Mouse (Mus musculus) heart, postnatal 14 days (tissue): Measurements from ENCODE around the gene Ereg. TPM values are rescaled to one million over a fixed set of nuclear protein-coding genes. Genes with fewer than 3 reads are reported as not detected.

Source experiments
- DNase-seq, 2 experiments: peaks; one replicate each; pipeline ENCODE4 v3.0.0; 2021 to 2022
- intact Hi-C: fragments of 180-260 bp; cut with DNase I; formaldehyde crosslinking; loops from one replicate; pipeline ENCODE4 v1.15.1; 2025
- total RNA-seq, 2 experiments: library from RNA; stranded (reverse); gene quantifications; 2 replicates each; pipeline ENCODE4 v1.2.3; 2021

The Ereg gene
- total RNA-seq, 2 experiments from 2014 or later: 0.07 TPM

DNA sequence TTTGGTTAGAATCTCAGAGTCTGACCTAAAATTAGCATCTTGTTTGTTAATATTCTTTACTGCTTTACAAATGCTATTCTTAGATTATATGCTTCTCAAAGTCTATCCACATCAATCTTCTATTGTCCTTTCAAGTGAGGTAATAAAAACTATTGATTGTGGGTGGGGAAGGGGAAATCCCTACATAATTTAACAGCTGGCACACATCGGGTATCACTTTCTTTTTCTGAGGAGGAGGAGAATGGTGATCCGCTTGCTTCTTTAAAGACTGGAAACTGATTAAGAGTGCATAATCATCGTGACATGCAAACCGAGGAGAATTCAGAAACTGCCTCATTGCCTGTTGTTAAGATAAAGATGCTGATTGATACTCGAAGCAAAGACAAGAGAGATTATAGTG is 31.8 kb downstream of the Ereg start:
- intact Hi-C loops: no loop called here
- no peak for DNase-seq

GRCm38 (mm10) chr5:91110023-91110670 is 35.7 kb downstream of the Ereg start:
- intact Hi-C loops: no loop called here
- DNase-seq: no peak

DNA sequence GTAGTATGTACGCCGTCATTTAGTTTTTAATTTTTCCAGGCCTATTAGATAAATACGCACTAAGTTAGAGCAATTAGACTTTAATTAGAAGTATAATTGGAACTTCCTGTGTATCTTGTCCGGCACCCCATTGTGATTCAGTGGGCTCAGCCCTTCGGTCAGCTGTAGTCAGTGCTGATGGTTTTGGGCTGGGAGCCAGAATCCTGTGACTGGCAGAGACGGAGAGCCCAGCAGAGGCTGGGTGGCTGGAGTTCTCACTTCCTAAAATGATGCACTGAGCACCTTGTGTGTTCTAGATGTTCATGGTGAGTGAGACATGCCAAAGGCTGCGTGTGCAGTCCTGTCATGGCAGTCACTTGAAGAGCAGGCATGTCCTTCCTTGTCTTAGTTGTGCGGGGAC is 36.6 kb downstream of the Ereg start:
- intact Hi-C loops: no loop called here
- DNase-seq: no peak

DNA sequence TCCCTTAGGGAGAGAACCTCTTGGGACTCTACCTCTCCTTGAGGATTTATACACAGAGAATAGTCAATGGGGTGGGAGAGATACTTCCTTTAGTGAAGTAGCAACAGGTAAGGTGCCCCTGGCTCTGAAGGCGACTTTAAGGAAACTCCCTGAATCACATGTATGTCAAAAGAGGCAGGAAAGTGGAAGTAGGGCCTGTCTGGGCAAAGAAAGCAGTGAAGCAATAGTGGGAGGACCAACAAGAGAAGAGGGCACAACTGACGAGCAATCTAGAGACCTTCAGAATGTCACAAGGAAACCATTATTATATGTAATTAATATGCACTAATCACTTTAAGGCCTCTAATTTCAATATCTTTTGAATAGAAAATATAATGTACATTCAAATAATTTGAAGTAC is 39.5 kb downstream of the Ereg start:
- DNase-seq: no peak
- intact Hi-C loops: no loop called here

GRCm38 (mm10) chr5:91114574-91114973 is 40.2 kb downstream of the Ereg start:
- intact Hi-C loops: no loop called here
- DNase-seq: no peak

GRCm38 (mm10) chr5:91118618-91119017 is 44.2 kb downstream of the Ereg start:
- no peak for DNase-seq
- intact Hi-C loops: no loop called here

- intact Hi-C loops: no loop called here
- DNase-seq: no peak
Observed at GRCm38 (mm10) chr5:91123404-91123803, 49.0 kb downstream of the Ereg start.

DNA sequence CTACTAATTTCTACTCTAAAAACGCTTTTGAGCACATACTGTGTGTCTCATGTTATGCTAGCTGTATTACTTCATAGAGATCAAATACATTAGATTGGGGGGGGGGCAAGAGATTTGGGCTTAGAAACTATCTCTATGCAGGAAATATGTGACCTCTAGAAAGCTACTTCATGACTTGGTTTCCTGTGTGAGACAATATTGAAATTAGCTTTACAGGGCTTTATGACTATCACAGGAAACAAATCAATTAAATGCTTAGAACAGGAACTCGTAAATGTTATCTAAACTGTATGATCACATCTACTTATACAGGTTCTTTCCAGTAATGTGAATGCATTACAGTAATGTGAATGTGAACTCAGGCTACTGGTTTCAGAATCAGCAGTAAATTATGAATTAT is 49.7 kb downstream of the Ereg start:
- DNase-seq: no peak
- intact Hi-C loops: no loop called here

DNA sequence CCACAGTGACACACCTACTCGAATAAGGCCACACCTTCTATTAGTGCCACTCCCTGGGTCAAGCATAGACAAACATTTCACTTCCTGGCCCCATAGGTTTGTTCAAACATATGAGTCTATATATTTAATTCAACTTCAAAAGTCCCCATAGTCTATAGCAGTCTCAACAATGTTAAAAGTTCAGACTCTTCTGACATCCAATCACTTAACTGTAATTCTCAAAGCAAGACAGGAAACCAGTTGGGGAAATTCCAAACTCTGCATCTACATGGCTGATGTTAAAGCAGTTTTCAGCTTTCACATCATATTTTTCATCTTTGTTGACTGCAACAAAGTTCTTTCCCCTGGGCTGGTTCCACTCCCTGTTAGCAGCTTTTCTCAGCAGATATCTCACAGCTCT is 52.2 kb downstream of the Ereg start:
- intact Hi-C loops: no loop called here
- DNase-seq: no peak

DNA sequence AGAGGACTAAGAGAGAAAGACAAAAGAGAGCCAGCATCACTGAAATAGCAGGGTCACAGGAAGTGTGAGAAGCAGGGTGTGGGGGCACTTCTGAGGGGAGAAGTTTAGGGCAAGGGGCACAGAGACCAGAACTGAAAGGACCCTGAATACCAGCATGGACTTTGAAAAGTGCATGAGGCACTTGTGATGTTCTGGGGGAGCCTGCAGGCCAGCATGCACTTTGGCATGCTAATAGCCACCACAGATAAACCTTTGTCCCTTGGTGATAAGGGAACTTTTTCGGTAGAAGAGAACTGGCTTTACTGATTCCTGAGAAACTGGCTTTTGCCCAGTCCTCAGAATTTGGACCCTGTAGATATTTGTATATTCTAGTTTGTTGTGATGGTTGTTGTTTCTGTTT is 60.5 kb downstream of the Ereg start:
- no peak for DNase-seq
- intact Hi-C loops: loop anchor here (5.0 kb wide), 1 partner anchor 172 kb away; no protein-coding TSS in a partner anchor

DNA sequence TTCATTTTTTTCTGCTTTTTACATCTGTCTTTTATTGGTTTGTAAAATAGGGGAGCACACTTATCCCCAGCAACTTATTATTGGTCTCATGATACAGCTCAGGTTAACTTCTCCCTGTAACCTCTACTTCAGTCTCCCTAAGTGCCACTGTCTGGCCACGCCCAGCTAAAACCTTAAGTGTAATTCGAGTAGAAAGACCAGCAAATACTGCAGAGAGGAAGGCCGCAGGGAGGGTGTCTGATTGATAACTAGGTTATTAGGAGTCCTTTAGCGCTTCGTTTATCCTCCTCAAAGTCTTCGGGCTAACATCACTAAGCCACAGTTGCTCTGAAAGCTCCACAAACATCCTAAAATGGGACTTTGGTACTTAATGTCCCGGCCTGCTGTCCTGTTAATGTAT is 64.5 kb downstream of the Ereg start:
- intact Hi-C loops: loop anchor here (5.0 kb wide), 1 partner anchor 168 kb away; no protein-coding TSS in a partner anchor
- DNase-seq: no peak

DNA sequence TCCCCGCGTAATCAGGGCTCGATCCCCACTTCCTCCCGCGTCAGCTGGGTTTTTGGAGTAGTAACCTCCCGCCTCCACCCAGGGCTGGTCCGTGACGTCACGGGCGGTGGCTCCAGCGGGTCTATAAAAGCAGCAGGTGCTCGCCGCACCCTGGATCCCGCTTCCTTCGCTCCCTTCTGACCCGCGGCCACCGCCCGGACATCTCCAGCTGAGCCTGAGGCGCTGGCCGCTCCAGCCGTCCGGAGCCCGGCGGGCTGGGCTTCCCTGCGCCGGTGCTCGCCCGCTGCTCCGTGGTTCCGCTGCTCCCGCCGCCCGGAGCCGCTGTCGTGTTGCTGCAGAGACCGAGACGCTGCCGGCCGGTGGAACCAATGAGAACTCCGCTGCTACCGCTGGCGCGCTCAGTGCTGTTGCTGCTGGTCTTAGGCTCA is 65.0 kb downstream of the Ereg start, which contains the start of gene Areg:
Gene Areg (plus strand): TSS at position 154 of the 428 bp plus-strand sequence.
- intact Hi-C loops: loop anchor here (5.0 kb wide), 1 partner anchor 168 kb away; no protein-coding TSS in a partner anchor
- peak; percentile 50 to 65 for DNase-seq

- DNase-seq: no peak
- intact Hi-C loops: no loop called here
Observed at GRCm38 (mm10) chr5:91140896-91141448, 66.5 kb downstream of the Ereg start.

Other genes starting within 250 kb of the Ereg start
- gene Cxcl1, start 183.4 kb upstream of the Ereg start, total RNA-seq: under 1 TPM; 0.36 to 0.61 TPM
- gene Cxcl2, start 170.8 kb upstream of the Ereg start, total RNA-seq: not detected
- 10 to 100 TPM; 12.1 to 12.2 TPM for gene Mthfd2l, start 143.5 kb upstream of the Ereg start, total RNA-seq
- under 1 TPM; 0.45 to 0.51 TPM for gene Epgn, start 47.2 kb upstream of the Ereg start, total RNA-seq
- not detected for gene Areg, start 65.0 kb downstream of the Ereg start, total RNA-seq